Mouse (Mus musculus): Measurements from ENCODE around the gene Hist1h3e. TPM values are rescaled to one million over a fixed set of nuclear protein-coding genes. Genes with fewer than 3 reads are reported as not detected.
"Not testable (repeated sequence)": the region's sequence is repeated elsewhere in the genome, so short reads cannot be mapped to it uniquely, and the experiment has no call there.

Gene Hist1h3e
- polyA plus RNA-seq, 1 experiment, result 245 TPM

GRCm38 (mm10) chr13:23534368-23535131, 27.6 kb downstream of the Hist1h3e start:
- Histone ChIP-seq H3K36me3 (ENCODE audit: control insufficient read depth, insufficient read depth, low read length) (no peaks in the 10 kb centered on the region), H3K27me3 (ENCODE audit: control insufficient read depth, insufficient read depth, low read length) (no peaks in the 10 kb centered on the region), H3K27ac (ENCODE audit: control insufficient read depth, insufficient read depth, low read length) (no peak overlapping the region; the same call in none of the 2 replicates), H3K4me1 (replicated peaks; ENCODE audit: control insufficient read depth, insufficient read depth, low read length) (peaks cover 6% of the 10 kb centered on the region), H3K4me3 (ENCODE audit: control insufficient read depth, insufficient read depth, low read length) (no peak overlapping the region)
- DNase-seq, result no peak
- TF ChIP-seq CTCF (IDR thresholded peaks at IDR 0.05; ENCODE audit: borderline replicate concordance, control insufficient read depth, extremely low read depth, insufficient read depth, low read length, poor library complexity) (no peak), POLR2A (IDR thresholded peaks at IDR 0.05; ENCODE audit: control insufficient read depth, extremely low read depth, insufficient read depth, low read length, poor library complexity) (no peak)
- WGBS, result under 1% methylated on average over 15 of the region's 15 CpGs

GRCm38 (mm10) chr13:23533560-23534367, 28.4 kb downstream of the Hist1h3e start, which contains the start of gene Hist1h2af:
Gene Hist1h2af, plus strand, starts transcription at chr13:23533906.
- Histone ChIP-seq H3K27ac (ENCODE audit: control insufficient read depth, insufficient read depth, low read length) (peak within 1 kb of the TSS; percentile 92), H3K4me3 (ENCODE audit: control insufficient read depth, insufficient read depth, low read length) (peak within 1 kb of the TSS; percentile 54)
- H3K27me3 ChIP-seq (ENCODE audit: control insufficient read depth, insufficient read depth, low read length); H3K36me3 ChIP-seq (ENCODE audit: control insufficient read depth, insufficient read depth, low read length); H3K4me1 ChIP-seq (replicated peaks; ENCODE audit: control insufficient read depth, insufficient read depth, low read length): not testable (repeated sequence)
- under 1% methylated on average over 29 of the region's 53 CpGs for WGBS
- peak; percentile 64 for DNase-seq

GRCm38 (mm10) chr13:23532262-23533075, 29.7 kb downstream of the Hist1h3e start:
- Histone ChIP-seq H3K27ac (ENCODE audit: control insufficient read depth, insufficient read depth, low read length) (peak overlapping the region; percentile 82), H3K36me3 (ENCODE audit: control insufficient read depth, insufficient read depth, low read length) (no peaks in the 10 kb centered on the region), H3K27me3 (ENCODE audit: control insufficient read depth, insufficient read depth, low read length) (no peaks in the 10 kb centered on the region), H3K4me1 (replicated peaks; ENCODE audit: control insufficient read depth, insufficient read depth, low read length) (peaks cover 6% of the 10 kb centered on the region), H3K4me3 (ENCODE audit: control insufficient read depth, insufficient read depth, low read length) (peak overlapping the region; percentile 5; the same call in 1 of the 2 replicates)
- DNase-seq, result no peak
- WGBS, result 22% methylated on average over 9 of the region's 9 CpGs
- TF ChIP-seq CTCF (IDR thresholded peaks at IDR 0.05; ENCODE audit: borderline replicate concordance, control insufficient read depth, extremely low read depth, insufficient read depth, low read length, poor library complexity), result no peak
- no peak for TF ChIP-seq POLR2A (IDR thresholded peaks at IDR 0.05; ENCODE audit: control insufficient read depth, extremely low read depth, insufficient read depth, low read length, poor library complexity)

GRCm38 (mm10) chr13:23530901-23531875, 31.0 kb downstream of the Hist1h3e start, which contains the start of gene Hist1h4h:
Gene Hist1h4h, plus strand, starts transcription at chr13:23531050.
- DNase-seq, result peak; percentile 97
- Histone ChIP-seq H3K27ac (ENCODE audit: control insufficient read depth, insufficient read depth, low read length) (peak within 1 kb of the TSS; percentile 83), H3K4me1 (replicated peaks; ENCODE audit: control insufficient read depth, insufficient read depth, low read length) (peaks cover 6% of the 10 kb centered on the region), H3K27me3 (ENCODE audit: control insufficient read depth, insufficient read depth, low read length) (no peaks in the 10 kb centered on the region), H3K4me3 (ENCODE audit: control insufficient read depth, insufficient read depth, low read length) (peak within 1 kb of the TSS; percentile 42), H3K36me3 (ENCODE audit: control insufficient read depth, insufficient read depth, low read length) (no peaks in the 10 kb centered on the region)
- TF ChIP-seq CTCF (IDR thresholded peaks at IDR 0.05; ENCODE audit: borderline replicate concordance, control insufficient read depth, extremely low read depth, insufficient read depth, low read length, poor library complexity) (0 out of 2 replicates have a peak, but pooled peaks have one; percentile 25), POLR2A (IDR thresholded peaks at IDR 0.05; ENCODE audit: control insufficient read depth, extremely low read depth, insufficient read depth, low read length, poor library complexity) (peak; percentile 98)
- WGBS, result under 1% methylated on average over 63 of the region's 70 CpGs

GRCm38 (mm10) chr13:23530181-23530900, 31.8 kb downstream of the Hist1h3e start:
- peak; percentile 75 for DNase-seq
- H3K27me3 ChIP-seq (ENCODE audit: control insufficient read depth, insufficient read depth, low read length), result no peaks in the 10 kb centered on the region
- under 1% methylated on average over 20 of the region's 20 CpGs for WGBS

More at GRCm38 (mm10) chr13:23530181-23530900, 31.8 kb downstream of the Hist1h3e start:
- peaks cover 6% of the 10 kb centered on the region for H3K4me1 ChIP-seq (replicated peaks; ENCODE audit: control insufficient read depth, insufficient read depth, low read length)
- no peaks in the 10 kb centered on the region for H3K36me3 ChIP-seq (ENCODE audit: control insufficient read depth, insufficient read depth, low read length)
- peak overlapping the region; percentile 42 for H3K4me3 ChIP-seq (ENCODE audit: control insufficient read depth, insufficient read depth, low read length)
- H3K27ac ChIP-seq (ENCODE audit: control insufficient read depth, insufficient read depth, low read length), result peak overlapping the region; percentile 83
- no peak for TF ChIP-seq CTCF (IDR thresholded peaks at IDR 0.05; ENCODE audit: borderline replicate concordance, control insufficient read depth, extremely low read depth, insufficient read depth, low read length, poor library complexity)
- TF ChIP-seq POLR2A (IDR thresholded peaks at IDR 0.05; ENCODE audit: control insufficient read depth, extremely low read depth, insufficient read depth, low read length, poor library complexity), result no peak

Data from thymus, adult 2 months (tissue).